Mouse (Mus musculus): Measurements from ENCODE around the gene Ap5z1.

The Ap5z1 gene

DNA sequence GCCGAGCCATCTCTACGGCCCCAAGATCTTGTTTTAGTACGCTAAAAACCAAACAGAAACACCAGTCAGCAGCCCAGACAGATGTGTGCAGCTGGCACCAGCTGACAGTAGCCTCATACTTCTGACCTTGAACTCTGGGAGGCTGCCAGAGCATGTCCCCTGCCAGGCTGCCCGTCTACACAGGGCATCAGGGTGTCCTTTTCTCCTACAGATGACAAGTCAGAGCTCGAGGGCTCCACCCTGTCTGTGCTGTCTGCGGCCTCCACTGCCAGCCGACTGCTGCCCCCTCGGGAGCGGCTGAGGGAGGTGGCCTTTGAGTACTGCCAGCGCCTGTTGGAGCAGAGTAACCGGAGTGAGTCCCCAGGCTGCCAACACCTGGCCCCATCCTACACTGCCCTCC lies 6.1 kb downstream of the Ap5z1 start:
- DNase-seq (ENCODE audit: low spot score in 2 of 2), result no peak

GRCm38 (mm10) chr5:142473696-142474095 lies 10.0 kb downstream of the Ap5z1 start:
- no peak for DNase-seq (ENCODE audit: low spot score in 2 of 2)

DNA sequence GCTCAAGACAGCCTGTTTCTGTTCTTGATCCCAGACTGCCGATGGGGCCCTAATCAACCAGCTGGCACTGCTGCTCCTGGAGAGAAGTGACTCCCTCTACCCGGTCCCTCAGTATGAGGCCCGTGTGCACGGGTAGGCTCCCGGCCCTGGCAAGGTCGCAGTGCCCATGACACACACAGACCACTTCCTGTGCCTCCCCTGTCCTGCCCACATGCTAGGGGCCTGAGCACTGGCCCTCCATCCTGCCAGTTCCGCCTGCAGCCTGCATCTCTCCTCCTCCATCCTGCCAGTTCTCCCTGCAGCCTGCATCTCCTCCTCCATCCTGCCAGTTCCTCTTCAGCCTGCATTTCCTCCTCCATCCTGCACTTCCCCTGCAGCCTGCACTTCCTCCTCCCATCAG lies 11.9 kb downstream of the Ap5z1 start:
- no peak for DNase-seq (ENCODE audit: low spot score in 2 of 2)

- DNase-seq (ENCODE audit: low spot score in 2 of 2), result no peak
Observed at GRCm38 (mm10) chr5:142477346-142477745, 13.6 kb downstream of the Ap5z1 start.

GRCm38 (mm10) chr5:142477866-142478615 lies 14.3 kb downstream of the Ap5z1 start:
- no peak for DNase-seq (ENCODE audit: low spot score in 2 of 2)

GRCm38 (mm10) chr5:142478829-142479435 lies 15.2 kb downstream of the Ap5z1 start:
- DNase-seq (ENCODE audit: low spot score in 2 of 2), result peak; percentile 69 to 92

DNA sequence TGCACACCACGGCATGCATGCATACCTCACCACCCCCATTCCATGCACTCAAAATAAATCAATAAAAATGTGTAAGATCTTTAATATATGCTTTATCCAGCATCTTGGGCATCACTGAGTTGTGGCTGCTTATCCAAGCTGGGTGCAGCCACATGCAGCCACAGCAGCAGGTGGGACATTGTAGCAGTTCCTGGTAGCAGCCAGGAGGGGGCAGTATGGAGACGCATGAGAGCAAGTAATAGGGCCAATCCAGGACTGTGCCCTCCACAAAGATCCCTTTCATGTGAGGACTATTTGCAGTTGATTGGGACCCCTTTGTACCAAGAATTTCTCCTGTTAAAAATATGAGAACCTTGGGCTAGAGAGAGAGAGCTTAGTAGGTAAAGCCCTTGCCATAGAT lies 18.8 kb downstream of the Ap5z1 start:
- DNase-seq (ENCODE audit: low spot score in 2 of 2), result no peak

GRCm38 (mm10) chr5:142483581-142483980 lies 19.8 kb downstream of the Ap5z1 start:
- no peak for DNase-seq (ENCODE audit: low spot score in 2 of 2)

DNA sequence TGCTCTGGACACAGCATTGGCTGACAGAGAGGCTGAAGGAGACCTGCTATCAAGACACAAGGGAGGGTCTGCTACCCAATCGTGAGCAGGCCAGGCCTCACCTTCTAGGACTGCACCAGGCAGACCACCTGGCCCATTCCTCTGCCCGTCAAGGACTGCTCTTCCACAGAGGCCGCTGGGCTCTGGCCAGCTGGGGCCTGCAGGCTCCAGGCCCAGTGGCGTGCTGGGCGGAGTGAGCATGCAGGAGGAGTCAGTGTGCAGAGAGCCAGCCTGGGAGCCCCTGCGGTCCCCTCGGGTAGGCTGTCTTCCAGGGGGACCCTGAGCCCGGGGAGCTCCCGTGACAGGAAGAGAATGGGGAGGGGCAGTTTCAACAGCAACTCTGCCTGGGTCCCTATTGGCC lies 22.9 kb downstream of the Ap5z1 start:
- no peak for DNase-seq (ENCODE audit: low spot score in 2 of 2)

DNA sequence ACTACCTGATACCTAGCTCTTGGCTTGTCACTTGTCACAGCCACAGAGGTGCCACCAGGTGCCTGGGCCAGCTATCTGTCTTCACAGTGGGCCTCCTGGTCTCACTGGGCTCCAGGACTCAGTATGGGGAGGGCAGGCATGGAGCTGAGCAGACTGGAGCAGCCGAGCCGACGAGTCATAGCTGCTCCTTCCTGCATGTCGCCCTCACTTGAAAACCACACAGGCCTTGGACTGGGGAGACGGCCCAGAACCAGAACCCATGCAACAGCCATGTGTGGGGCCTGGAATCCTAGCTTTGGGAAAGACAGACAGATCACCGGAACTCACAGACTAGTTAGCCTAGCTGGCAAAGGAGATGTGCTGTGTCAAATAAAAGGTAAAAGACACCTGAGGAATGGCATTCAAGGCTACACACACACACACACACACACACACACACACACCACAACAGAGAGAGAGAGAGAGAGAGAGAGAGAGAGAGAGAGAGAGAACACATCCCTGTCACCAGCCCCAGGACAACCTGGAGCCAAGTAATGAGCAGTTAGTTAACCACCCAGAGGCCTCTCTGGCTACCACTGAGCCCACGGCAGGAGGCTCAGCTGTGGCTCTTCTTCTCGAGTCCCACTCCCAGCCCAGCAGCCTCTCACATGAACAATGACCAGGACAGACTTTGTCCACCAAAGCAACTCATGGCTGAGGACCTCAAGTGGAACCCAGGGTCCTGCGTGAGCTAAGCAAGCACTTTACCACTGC lies 26.4 kb downstream of the Ap5z1 start:
- no peak for DNase-seq (ENCODE audit: low spot score in 2 of 2)

DNA sequence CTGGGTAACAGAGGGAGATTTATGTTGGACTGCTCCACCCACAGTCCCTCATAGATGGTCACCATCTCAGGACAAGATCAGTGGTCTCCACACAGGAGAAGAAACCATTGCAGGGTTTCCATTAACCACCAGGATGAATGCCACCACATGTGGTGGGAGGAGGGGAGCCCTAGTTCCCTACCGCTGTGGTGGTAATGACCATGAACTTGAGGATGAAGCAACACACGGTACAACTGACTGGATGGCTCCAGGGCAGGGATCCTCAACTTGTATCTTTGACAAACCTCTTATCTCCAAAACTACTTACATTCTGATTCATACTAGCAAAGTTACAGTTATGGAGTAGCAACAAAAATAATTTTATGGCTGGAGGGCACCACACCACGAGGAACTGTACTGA lies 29.6 kb downstream of the Ap5z1 start:
- no peak for DNase-seq (ENCODE audit: low spot score in 2 of 2)

DNA sequence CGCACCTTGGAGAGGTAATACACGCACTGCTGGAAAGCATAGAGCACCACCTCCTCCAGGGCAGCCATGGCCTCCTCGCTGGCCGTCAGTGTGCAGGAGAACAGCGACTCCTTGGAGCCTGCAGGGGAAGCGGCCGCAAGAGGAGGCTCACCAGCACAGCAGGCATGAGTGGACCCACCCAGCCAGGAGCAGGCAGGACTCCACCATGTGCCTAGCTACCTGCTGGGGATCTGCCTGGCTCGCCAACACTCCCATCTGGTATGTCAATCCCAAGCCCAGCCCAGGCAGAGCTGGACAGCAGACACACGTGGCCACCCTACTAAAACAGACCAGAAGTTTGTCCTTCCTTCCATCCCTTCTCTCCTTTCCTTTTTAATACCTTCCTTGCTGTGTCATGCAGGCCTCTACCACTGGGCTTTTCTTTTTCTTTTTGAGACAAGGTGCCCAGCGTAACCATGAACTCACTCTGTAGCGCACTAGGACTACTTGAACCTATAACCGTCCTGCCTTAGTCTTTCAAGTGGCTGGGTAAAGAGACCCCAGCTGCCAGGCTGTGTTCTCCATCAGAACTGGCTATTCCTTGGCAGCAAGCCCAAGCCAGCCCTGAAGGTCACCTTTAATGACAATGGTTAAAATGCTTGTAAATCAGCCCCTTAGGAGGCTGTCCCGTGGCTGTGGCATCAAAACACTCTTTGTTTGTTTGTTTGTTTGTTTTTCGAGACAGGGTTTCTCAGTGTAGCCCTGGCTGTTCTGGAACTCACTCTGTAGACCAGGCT lies 31.8 kb downstream of the Ap5z1 start:
- DNase-seq (ENCODE audit: low spot score in 2 of 2), result no peak

GRCm38 (mm10) chr5:142498964-142499363 lies 35.2 kb downstream of the Ap5z1 start:
- no peak for DNase-seq (ENCODE audit: low spot score in 2 of 2)

DNA sequence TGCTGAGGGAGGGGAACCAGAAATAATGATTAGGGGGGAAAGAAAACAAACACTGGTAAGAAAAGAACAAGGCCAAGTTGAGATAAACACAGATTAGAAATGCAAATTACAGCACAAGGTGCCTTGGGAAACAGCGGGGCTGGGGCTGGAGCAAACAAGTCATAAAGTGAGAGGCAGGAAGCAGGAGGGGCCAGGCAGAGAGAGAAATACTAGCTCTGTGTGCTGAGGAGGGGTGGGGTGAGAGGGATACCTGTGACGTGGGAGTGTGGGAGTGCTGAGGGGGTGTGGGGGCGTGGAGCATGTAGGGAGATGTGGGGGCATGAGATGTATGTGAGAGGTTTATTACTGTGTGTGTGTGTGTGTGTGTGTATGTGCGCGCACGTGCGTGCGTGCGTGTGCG lies 37.2 kb downstream of the Ap5z1 start:
- DNase-seq (ENCODE audit: low spot score in 2 of 2), result no peak

GRCm38 (mm10) chr5:142502414-142502813 lies 38.7 kb downstream of the Ap5z1 start:
- peak; percentile 50 to 76 for DNase-seq (ENCODE audit: low spot score in 2 of 2)

- no peak for DNase-seq (ENCODE audit: low spot score in 2 of 2)
Observed at GRCm38 (mm10) chr5:142504175-142504574, 40.4 kb downstream of the Ap5z1 start.

- no peak for DNase-seq (ENCODE audit: low spot score in 2 of 2)
Observed at GRCm38 (mm10) chr5:142505695-142506423, 42.1 kb downstream of the Ap5z1 start.

DNA sequence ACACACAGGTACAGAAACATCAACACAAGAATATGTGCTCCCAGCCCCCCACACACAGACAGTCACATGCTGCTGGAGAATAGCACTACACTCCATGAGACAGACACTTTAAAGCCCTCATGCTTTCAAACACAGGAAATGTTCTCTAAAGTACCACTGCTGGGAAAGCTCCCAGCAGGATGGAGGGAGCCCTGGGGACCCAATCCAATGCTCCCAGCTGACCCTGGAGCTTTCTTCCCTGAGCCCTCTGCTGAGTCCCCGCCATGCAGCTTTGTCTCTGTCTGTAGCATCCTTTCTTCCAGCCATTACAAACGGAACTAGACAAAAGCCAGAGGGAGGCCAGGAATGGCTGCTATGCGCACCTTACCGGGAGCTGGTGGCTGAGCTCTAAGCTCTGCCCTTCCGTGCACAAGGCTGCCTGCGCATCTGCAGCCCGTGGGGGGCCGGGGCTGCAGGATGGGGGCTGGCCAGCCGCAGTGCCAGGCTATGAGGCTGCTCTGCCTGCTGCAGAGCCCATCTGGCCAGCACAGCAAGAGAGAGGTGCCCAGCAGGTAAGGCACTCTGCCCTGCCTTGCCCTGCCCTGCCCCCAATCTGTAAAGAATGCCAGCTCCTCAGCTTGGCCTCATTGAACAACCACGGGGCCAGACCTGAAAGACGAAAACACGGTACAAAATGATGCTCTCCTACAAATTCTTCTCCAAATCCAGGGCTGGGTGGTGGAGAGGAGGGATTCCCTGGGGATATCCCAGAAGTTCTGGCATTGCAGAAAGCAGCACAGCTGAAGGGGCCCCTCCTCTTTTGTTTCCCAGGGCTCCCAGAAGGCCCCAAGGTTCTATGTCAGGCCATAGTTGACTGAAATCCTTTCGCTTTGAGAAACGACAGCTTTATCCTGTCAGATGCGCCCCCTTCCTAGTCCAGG lies 45.7 kb downstream of the Ap5z1 start:
- DNase-seq (ENCODE audit: low spot score in 2 of 2), result no peak

DNA sequence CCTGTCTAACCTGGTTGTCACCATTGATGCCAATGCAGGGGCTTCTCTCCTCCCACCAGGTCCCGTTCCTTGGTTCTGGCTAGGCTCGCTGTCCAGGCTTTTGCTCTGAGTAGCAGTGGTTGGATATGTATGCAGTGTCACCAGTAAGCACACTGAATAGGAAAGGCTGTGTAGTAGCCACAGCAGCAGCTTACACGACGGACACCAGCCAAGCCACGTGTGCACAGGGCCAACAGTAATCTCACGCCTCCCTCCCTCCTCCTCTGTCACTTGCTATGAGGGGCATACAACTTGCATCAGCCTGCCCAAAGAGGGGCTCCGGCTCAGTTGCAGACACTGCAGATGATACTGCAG lies 46.3 kb downstream of the Ap5z1 start:
- DNase-seq (ENCODE audit: low spot score in 2 of 2), result no peak

- no peak for DNase-seq (ENCODE audit: low spot score in 2 of 2)
Observed at GRCm38 (mm10) chr5:142512112-142512511, 48.4 kb downstream of the Ap5z1 start.

All from spleen, postnatal 4 days (tissue).